Mouse (Mus musculus): ENCODE measurements around the gene Knstrn.
A peak's percentile ranks its signal among the peaks of the same experiment; 100 is the strongest.

Knstrn gene

DNA sequence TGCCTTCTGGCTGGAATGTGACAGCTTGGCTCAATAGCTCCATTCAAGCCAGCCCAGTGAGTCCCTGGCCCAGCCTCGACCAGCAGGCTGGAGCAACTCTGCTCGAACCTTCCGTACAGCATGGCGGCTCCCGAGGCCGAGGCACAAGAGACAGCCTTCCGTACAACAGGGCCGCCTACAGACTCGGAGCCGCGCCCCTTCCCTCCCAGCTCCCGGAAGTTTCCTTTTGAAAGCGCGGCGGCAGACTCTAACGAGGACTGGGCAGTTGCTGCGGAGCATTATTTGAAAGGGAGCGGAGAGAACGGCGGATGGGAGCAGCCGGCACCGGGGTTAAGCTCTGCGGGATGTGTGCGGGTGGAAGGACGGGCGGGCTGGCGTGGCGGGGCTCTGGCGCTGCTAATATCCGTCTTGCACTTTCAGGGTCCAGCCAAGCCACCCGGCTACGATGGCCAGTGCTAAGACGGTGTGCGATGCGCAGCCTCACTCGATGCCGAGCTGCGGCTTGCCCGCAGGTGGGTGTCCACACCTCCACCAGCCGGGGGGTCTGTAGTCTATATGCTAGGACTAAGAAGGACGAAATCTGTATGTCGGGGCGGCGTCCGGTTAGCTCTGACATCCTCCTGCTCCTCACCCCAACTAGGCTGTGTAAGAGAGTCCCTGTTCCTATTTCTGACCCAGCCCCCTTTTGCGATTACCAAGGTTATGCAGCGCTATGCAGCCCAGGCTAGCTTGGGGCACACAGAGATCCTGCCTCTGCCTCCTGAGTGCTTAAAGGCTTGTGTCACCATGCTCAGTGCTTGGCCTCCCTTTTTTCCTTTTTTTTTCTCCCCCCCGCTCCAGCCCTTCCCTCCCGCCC is at the start of gene Knstrn:
Gene Knstrn (plus strand): TSS at position 23 of the 856 bp plus-strand sequence.
- DNase-seq: peak; percentile 91

DNA sequence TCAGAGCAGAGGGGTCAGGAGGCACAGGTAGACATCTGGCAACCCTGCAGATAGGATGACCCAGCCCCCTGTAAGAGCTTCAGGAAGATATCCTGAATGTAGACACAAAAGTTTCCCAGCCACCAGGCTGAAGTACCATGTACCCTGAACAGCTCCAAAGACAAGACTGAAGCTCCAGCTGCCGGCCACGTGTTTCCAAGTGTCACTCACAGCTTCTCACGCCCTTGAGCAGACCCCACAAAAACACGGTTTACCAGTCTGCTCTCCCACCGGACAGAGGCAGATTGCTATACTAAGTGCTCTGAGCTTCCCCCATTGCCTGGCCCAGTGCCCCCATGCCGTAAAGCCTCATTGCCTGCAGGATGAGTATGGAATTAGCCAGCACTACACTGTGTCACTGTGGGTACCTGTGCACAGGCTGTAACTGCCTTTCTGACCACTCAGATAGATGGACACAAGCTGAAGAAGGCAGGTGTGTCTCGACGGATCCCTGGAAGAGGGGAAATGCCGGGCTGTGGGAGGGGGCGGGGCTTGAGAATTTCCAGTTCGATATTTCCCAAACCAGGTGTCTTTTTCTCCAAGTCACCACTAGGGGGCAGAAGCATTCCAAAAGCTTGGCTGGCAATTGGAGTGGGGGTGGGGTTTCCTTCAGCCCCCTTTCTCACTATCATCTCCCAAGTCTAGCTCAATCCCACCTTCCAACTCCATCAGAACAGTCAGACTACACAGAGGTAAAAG is 49.5 kb upstream of the Knstrn start:
- DNase-seq: no peak

GRCm38 (mm10) chr2:118764875-118765274 is 48.9 kb upstream of the Knstrn start:
- DNase-seq: no peak

- DNase-seq: no peak
Observed at GRCm38 (mm10) chr2:118766041-118767033, 47.5 kb upstream of the Knstrn start.

GRCm38 (mm10) chr2:118772158-118772874 is 41.5 kb upstream of the Knstrn start, which contains the start of gene Phgr1:
Gene Phgr1 (plus strand): TSS chr2:118772769.
- DNase-seq: no peak

DNA sequence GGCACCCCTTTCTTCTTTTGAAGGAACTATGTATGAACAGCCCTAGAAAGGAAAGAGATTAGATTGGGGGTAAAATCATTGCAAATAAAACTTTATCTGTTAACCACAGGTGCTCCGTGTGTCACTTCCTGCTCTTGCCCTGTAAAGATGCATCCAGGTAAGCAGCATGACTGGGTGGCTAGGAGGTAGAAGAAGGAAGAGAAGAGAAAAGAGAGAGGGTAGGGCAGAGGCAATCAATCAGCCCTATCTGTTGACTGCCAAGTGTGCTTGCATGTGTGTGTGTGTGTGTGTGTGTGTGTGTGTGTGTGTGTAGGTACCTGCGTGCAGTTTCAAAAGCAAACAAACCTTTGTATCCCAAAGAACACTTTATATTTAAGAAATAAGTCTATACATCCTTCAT is 39.3 kb upstream of the Knstrn start:
- no peak for DNase-seq

DNA sequence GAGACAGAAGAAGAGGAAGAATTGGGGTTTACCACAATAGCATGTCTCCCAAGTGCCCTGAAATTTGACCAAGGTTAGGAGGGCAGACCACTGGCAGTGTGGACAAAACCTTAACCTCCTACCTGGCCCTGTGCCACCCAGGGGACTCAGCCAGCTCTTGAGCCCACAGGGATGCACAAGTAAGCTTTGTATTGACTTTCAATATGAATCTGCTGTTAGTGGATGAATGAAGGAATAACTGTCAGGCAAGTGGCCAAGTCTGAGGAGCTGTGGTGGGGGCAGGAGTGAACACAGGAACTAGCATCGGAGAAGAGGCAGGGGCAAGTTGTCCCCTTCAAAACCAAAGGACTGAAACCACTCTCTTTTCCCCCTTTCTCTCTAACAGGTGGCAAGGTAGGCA is 38.4 kb upstream of the Knstrn start:
- no peak for DNase-seq

DNA sequence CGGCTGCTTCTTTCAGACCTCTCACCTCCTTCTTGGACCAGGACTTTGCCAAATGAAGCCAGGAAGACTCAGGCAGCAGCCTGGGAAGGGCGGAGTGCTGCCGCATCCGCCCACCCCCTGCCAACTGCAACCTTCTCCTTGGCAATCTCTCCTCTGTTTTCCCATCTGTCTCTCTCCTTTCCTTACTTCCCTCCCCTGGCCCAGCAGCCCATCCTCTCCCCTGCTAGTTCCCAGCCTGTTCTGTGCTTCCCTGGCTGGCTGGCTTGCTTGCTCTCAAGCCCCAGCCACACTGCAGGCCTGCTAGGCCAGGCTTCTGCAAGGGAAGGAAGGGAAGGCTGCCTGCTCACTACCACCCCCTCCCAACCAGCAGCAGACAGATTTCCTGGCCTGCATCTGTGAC is 38.0 kb upstream of the Knstrn start:
- DNase-seq: no peak

- DNase-seq: no peak
Observed at GRCm38 (mm10) chr2:118776295-118776694, 37.5 kb upstream of the Knstrn start.

- DNase-seq: no peak
Observed at GRCm38 (mm10) chr2:118778418-118778817, 35.4 kb upstream of the Knstrn start.

DNA sequence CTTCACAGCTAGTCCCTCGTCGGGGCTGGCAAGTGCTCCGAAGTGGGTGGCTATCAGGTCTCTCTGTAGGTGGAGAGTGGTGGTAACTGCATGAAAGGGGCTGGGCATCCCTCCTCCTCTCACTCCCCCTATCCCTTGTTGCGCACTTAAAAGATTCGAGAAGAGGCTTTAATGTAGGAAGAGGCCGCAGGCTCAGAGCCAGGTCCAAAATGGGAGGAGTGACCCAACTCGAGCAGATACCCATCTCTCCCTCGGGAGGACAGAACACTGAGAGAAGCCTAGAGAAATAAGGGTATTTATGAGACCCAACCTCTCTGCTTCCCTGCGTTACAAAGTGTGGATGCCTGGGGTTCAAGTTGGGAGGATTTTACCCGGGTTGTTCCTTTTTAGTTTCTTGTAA is 34.7 kb upstream of the Knstrn start:
- DNase-seq: no peak

DNA sequence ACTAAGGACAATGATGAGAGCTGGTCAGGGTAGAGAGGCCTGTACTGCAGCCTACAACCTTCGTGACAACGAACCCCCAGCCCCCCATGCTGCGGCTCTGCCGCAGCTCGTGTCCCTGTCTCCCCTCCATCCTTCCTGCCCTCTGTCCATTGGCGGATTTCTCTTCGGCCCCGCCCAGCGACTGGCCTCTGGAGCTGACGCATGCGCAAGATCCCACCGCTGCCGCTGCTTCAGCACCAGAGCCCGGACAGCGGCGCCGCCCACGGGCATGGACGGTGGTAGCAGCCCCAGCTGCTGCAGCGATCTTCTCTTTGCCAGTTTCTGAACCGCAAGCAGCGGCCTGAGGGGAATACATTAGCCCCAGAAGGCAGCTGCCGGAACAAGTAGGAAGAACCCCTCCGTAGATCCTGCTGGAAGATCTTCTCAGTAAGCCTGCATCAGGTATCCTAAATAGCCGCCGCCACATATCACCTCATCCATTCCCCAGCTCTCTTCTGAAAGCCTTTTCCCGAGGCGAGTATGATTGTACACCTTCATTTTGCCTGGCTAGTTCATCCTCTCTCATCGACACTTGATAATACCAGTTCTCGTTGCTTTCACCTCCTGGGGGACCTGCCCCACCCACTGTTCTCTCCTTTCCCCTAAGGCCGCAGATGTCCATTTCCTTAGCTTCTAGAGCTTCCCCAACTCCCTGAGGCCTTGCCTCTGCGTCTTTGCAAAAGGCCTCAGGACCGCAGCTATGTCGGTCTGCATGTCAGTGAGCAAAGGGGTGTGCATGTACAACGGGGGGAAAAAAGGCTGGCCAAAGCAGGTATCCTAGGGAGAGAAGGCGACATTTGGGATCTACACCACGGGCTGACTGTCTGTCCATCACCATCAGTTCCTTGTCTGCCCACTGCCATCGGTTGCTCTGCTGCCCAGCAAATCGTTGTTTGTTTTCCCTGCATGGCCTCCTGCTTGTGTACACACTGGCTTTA is 34.0 kb upstream of the Knstrn start, which contains the start of gene Disp2:
Gene Disp2 (plus strand): TSS at position 216 of the 977 bp plus-strand sequence.
- DNase-seq: peak; percentile 90

- DNase-seq: no peak
Observed at GRCm38 (mm10) chr2:118781115-118781514, 32.7 kb upstream of the Knstrn start.

GRCm38 (mm10) chr2:118782303-118782702 is 31.5 kb upstream of the Knstrn start:
- DNase-seq: no peak

DNA sequence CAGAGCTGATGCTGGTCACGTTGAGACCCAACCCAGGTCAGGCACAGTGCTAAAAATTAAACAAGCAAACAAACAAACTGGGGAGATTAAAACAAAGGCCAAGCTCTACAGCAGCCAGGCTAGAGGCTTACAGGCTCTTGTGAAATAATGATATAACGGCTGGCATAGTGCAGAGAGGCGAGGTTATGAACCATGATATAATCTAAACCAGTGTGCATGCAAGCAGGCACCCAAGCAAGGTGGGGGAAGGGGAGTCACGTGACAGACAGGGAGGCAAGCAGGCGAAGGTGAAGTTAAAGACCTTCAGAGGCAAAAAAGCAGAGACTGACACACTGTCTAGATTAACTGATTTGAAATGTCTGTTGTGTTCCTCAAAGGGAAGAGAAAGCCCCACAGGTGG is 30.7 kb upstream of the Knstrn start:
- no peak for DNase-seq

DNA sequence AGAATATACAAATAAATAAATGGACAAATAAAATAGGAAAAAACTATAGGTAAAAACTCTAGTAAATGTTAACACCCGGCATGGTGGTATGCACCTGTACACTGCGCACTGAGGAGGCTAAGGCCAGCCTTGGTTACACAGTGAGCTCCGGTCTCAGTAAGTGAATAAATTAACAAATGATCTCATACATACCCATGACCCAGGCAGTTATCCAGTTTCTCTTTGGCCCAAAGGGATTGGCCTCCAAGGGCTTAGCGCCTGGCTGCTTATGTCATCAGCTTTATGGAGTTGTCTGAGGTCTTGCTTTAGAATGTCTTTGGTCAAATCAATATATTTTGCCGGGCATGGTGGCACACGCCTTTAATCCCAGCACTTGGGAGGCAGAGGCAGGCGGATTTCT is 30.1 kb upstream of the Knstrn start:
- no peak for DNase-seq

DNA sequence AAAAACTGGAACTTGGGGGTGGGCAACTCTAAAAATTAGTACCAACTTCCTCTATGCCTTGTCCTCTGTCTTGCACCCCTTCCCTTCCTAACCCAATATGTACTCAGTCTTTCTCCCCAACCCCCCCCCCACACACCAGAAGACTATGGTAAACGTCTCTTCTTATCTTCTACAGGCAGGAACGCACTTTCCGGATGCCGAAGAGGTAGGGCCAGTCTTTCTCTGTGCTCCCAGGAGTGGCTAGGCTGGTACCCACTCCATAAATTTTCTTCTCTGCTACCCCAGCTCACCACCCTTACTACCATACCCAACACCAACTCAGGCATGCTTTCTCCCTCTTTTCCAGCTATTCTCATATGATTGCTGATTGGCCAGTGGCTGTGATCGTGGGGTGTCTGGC is 27.3 kb upstream of the Knstrn start:
- DNase-seq: no peak

DNA sequence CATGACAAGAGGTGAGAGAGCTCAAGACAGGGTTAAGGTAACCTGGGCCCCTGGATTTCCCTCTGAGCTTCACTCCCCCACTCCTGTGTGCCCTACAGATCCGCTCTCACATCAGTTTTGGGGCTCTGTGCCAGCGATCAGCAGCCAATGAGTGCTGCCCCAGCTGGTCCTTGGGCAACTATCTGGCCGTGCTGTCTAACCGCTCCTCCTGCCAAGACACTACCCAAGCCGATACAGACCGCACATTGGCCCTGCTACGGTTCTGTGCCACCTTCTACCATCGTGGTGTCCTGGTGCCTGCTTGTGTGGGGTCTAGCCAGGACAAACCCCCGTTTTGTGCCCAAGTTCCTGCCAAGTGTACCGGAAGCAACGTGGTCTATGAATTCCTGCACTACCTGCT is 24.3 kb upstream of the Knstrn start:
- DNase-seq: no peak

GRCm38 (mm10) chr2:118790221-118790550 is 23.6 kb upstream of the Knstrn start:
- DNase-seq: no peak

GRCm38 (mm10) chr2:118790551-118791525 is 23.0 kb upstream of the Knstrn start:
- peak; percentile 68 for DNase-seq

Measured in kidney, adult 11 months (tissue).